Mouse (Mus musculus) layer of hippocampus, postnatal 10 days (tissue): Measurements from ENCODE around the gene Olfr6. TPM values are rescaled to one million over a fixed set of nuclear protein-coding genes. Genes with fewer than 3 reads are reported as not detected.
"Not testable (repeated sequence)": the region's sequence is repeated elsewhere in the genome, so short reads cannot be mapped to it uniquely, and the experiment has no call there.

Experiments used
- DNase-seq, 2 experiments: peaks; one replicate each; pipeline ENCODE4 v3.0.0; 2021; ENCODE audit warnings: low spot score in 2 of 2
- long read RNA-seq: library from polyadenylated mRNA; stranded (forward); transcript quantifications from one replicate; pipeline ENCODE4 v2.0.0, GENCODE M21; 2023
- total RNA-seq, 2 experiments: library from RNA; stranded (reverse); gene quantifications; 2 replicates each; pipeline ENCODE4 v1.2.3; 2021

Olfr6 gene
- total RNA-seq, result under 1 TPM; 0.25 to 0.33 TPM
- long read RNA-seq, result 0 reads

GRCm38 (mm10) chr7:106963837-106964236 is at the start of gene Olfr6:
Gene Olfr6 (minus strand): TSS chr7:106963937.
- no peak for DNase-seq

GRCm38 (mm10) chr7:107005972-107006371 is 42.2 kb upstream of the Olfr6 start, which contains the start of gene Olfr2:
Gene Olfr2 (minus strand): TSS chr7:107006072.
- no peak for DNase-seq

GRCm38 (mm10) chr7:107004169-107004568 is 40.4 kb upstream of the Olfr6 start:
- no peak for DNase-seq

GRCm38 (mm10) chr7:107000798-107001197 is 37.1 kb upstream of the Olfr6 start:
- no peak for DNase-seq

- DNase-seq, result no peak
These were observed 21.5 kb upstream of the Olfr6 start for GRCm38 (mm10) chr7:106985236-106985635.

- DNase-seq, result no peak
These were observed 11.6 kb upstream of the Olfr6 start, which contains the start of gene Olfr711 for GRCm38 (mm10) chr7:106975353-106975752. Gene Olfr711 (minus strand): TSS chr7:106975453.

GRCm38 (mm10) chr7:106967503-106967902 is 3.8 kb upstream of the Olfr6 start:
- not testable (repeated sequence) for DNase-seq

- DNase-seq, result no peak
These were observed 15.5 kb downstream of the Olfr6 start, which contains the start of gene Olfr710 for GRCm38 (mm10) chr7:106948212-106948611. Gene Olfr710 (minus strand): TSS chr7:106948312.

GRCm38 (mm10) chr7:106932119-106932518 is 31.6 kb downstream of the Olfr6 start, which contains the start of gene Olfr709-ps1:
Gene Olfr709-ps1 (minus strand): TSS chr7:106932219.
- no peak for DNase-seq

- DNase-seq, result not testable (repeated sequence)
These were observed 42.8 kb downstream of the Olfr6 start for GRCm38 (mm10) chr7:106920961-106921360.

GRCm38 (mm10) chr7:106907676-106908075 is 56.1 kb downstream of the Olfr6 start, which contains the start of gene Olfr1532-ps1:
Gene Olfr1532-ps1 (plus strand): TSS chr7:106908001.
- no peak for DNase-seq

Other genes starting within 250 kb of the Olfr6 start
- not detected for gene Olfr695, start 247.5 kb downstream of the Olfr6 start, total RNA-seq
- gene Olfr697, start 221.5 kb downstream of the Olfr6 start, total RNA-seq, result not detected
- gene Olfr698, start 208.5 kb downstream of the Olfr6 start, total RNA-seq, result not detected
- not detected for gene Olfr699, start 170.7 kb downstream of the Olfr6 start, total RNA-seq
- gene Olfr700, start 155.1 kb downstream of the Olfr6 start, total RNA-seq, result not detected
- gene Olfr701, start 149.8 kb downstream of the Olfr6 start, total RNA-seq, result not detected
- gene Olfr702, start 130.0 kb downstream of the Olfr6 start, total RNA-seq, result not detected
- gene Olfr703, start 120.6 kb downstream of the Olfr6 start, total RNA-seq, result not detected
- gene Olfr704, start 100.8 kb downstream of the Olfr6 start, total RNA-seq, result not detected
- gene Olfr705, start 87.0 kb downstream of the Olfr6 start, total RNA-seq, result not detected
- not detected for gene Olfr706, start 75.8 kb downstream of the Olfr6 start, total RNA-seq
- gene Olfr707, start 62.7 kb downstream of the Olfr6 start, total RNA-seq, result not detected
- not detected for gene Olfr1532-ps1, start 55.9 kb downstream of the Olfr6 start, total RNA-seq
- not detected for gene Olfr709-ps1, start 31.7 kb downstream of the Olfr6 start, total RNA-seq
- not detected for gene Olfr710, start 15.6 kb downstream of the Olfr6 start, total RNA-seq
- gene Olfr711, start 11.5 kb upstream of the Olfr6 start, total RNA-seq, result not detected
- not detected for gene Olfr2, start 42.1 kb upstream of the Olfr6 start, total RNA-seq
- gene Olfr713, start 67.2 kb upstream of the Olfr6 start, total RNA-seq, result not detected
- gene Olfr714, start 107.0 kb upstream of the Olfr6 start, total RNA-seq, result not detected
- not detected for gene Olfr17, start 129.3 kb upstream of the Olfr6 start, total RNA-seq
- not detected for gene Olfr715b, start 146.4 kb upstream of the Olfr6 start, total RNA-seq
- not detected for gene Olfr715, start 167.1 kb upstream of the Olfr6 start, total RNA-seq
- gene Olfr716, start 174.4 kb upstream of the Olfr6 start, total RNA-seq, result not detected
- gene Nlrp14, start 203.1 kb upstream of the Olfr6 start, total RNA-seq, result not detected
- not detected for gene Rbmxl2, start 245.5 kb upstream of the Olfr6 start, total RNA-seq